In genomic region chr16:37583801-37584200, GRCm38 (mm10) we compare ENCODE assay signal across 9 mouse cellular contexts. TPM values are rescaled to one million over a fixed set of nuclear protein-coding genes. Genes with fewer than 3 reads are reported as not detected.
DNase-seq lines count a peak whose midpoint lies in the region; ATAC-seq lines count a peak whose summit lies in the region.
"Had no signal": no experiment of that assay in that cellular context is flagged by ENCODE, and none has a peak within 500 bp of the region (broad histone marks: within the 10 kb centered on the region; RNA-seq: fewer than 3 reads in every experiment).

No protein-coding gene starts in this region.

- H3K4me3 ChIP-seq in heart, embryonic 15.5 days = peak overlapping the region; percentile 45
- peak overlapping the region; percentile 37 for H3K4me3 ChIP-seq in heart, embryonic 16.5 days (ENCODE audit: low read length)
- H3K4me3 ChIP-seq in liver, embryonic 16.5 days (ENCODE audit: low read depth, low read length) = peak overlapping the region; percentile 30; the same call in 1 of the 2 replicates

- no peaks in the 10 kb centered on the region for H3K27me3 ChIP-seq in heart, embryonic 15.5 days
- H3K27me3 ChIP-seq in heart, embryonic 16.5 days (ENCODE audit: control insufficient read depth, insufficient read depth, low read length) = no peaks in the 10 kb centered on the region
- H3K27me3 ChIP-seq in liver, embryonic 16.5 days (ENCODE audit: control insufficient read depth, insufficient read depth, low read depth, low read length) = no peaks in the 10 kb centered on the region

- H3K27ac ChIP-seq in heart, embryonic 15.5 days = no peak overlapping the region
- H3K27ac ChIP-seq in heart, embryonic 16.5 days (ENCODE audit: low read length) = no peak overlapping the region
- H3K27ac ChIP-seq in liver, embryonic 16.5 days (ENCODE audit: low read length) = peak overlapping the region; percentile 84
- H3K27ac ChIP-seq: macrophage had no signal

- DNase-seq in heart, postnatal 36 days = no peak
- DNase-seq in brain, adult 2 months (ENCODE audit: low read depth, low spot score) = peak; percentile 68
- DNase-seq in adrenal gland, postnatal 10 days = no peak
- no peak for DNase-seq in embryo, embryonic 10 days (ENCODE audit: low spot score)
- no peak for DNase-seq in adrenal gland, postnatal 4 days (ENCODE audit: low spot score in 2 of 2)

- intact Hi-C loops in heart, postnatal 36 days (cut with DNase I) = no loop called here

- no peak overlapping the region for H3K9ac ChIP-seq in heart, embryonic 15.5 days
- H3K9ac ChIP-seq in heart, embryonic 16.5 days (ENCODE audit: low read length) = no peak overlapping the region; the same call in 1 of the 2 replicates
- no peak overlapping the region; the same call in 1 of the 2 replicates for H3K9ac ChIP-seq in liver, embryonic 16.5 days (ENCODE audit: low read depth, low read length)

- no peak for ATAC-seq in heart, embryonic 15.5 days (replicated peaks; ENCODE audit: insufficient number of reproducible peaks, insufficient read depth, low FRiP score, low read depth)
- no peak for ATAC-seq in heart, embryonic 16.5 days (replicated peaks; ENCODE audit: extremely low read depth, insufficient read depth, low FRiP score)
- no peak for ATAC-seq in liver, embryonic 16.5 days (ENCODE audit: low read depth)

- peaks cover 15% of the 10 kb centered on the region for H3K4me1 ChIP-seq in heart, embryonic 15.5 days (replicated peaks)
- peaks cover 12% of the 10 kb centered on the region for H3K4me1 ChIP-seq in heart, embryonic 16.5 days (ENCODE audit: control insufficient read depth, insufficient read depth, low read length)
- no peaks in the 10 kb centered on the region; the same call in 1 of the 2 replicates for H3K4me1 ChIP-seq in liver, embryonic 16.5 days (ENCODE audit: control insufficient read depth, low read depth, low read length)

- H3K36me3 ChIP-seq in heart, embryonic 15.5 days = no peaks in the 10 kb centered on the region
- H3K36me3 ChIP-seq in heart, embryonic 16.5 days (ENCODE audit: control insufficient read depth, insufficient read depth) = no peaks in the 10 kb centered on the region
- H3K36me3 ChIP-seq in liver, embryonic 16.5 days (ENCODE audit: control insufficient read depth, insufficient read depth) = no peaks in the 10 kb centered on the region

- H3K9me3 ChIP-seq in heart, embryonic 15.5 days (replicated peaks) = no peaks in the 10 kb centered on the region
- H3K9me3 ChIP-seq in heart, embryonic 16.5 days (replicated peaks; ENCODE audit: control insufficient read depth, low read length) = no peaks in the 10 kb centered on the region
- no peaks in the 10 kb centered on the region for H3K9me3 ChIP-seq in liver, embryonic 16.5 days (replicated peaks; ENCODE audit: control insufficient read depth, low read length)

- peak overlapping the region; percentile 72 for H3K4me2 ChIP-seq in heart, embryonic 15.5 days
- H3K4me2 ChIP-seq in heart, embryonic 16.5 days (ENCODE audit: low read depth, low read length) = peak overlapping the region; percentile 64
- peak overlapping the region; percentile 38 for H3K4me2 ChIP-seq in liver, embryonic 16.5 days (ENCODE audit: low read depth, low read length)

- 48% methylated on average over 6 of the region's 6 CpGs for WGBS in heart, embryonic 15.5 days
- WGBS in heart, embryonic 16.5 days = 48% methylated on average over 6 of the region's 6 CpGs
- 41% methylated on average over 6 of the region's 6 CpGs for WGBS in liver, embryonic 16.5 days (ENCODE audit: insufficient replicate concordance)

RNA-seq across cellular contexts. Expression of gene Hgd, which starts 3.8 kb away (rescaled TPM):
- 0.21 and 0.30 TPM in 2 replicates for polyA plus RNA-seq in heart, embryonic 15.5 days (2015; fragmentation: Nextera tagmentation; extraction: Ambion mirVana)
- total RNA-seq in heart, postnatal 36 days (2021) = under 1 TPM in 1 of 2 experiments, not detected in 1; 0.27 TPM
- polyA plus RNA-seq in heart, embryonic 16.5 days (2015; fragmentation: Nextera tagmentation; extraction: Ambion mirVana) = 0.26 and 0.32 TPM in 2 replicates
- polyA plus RNA-seq in liver, embryonic 16.5 days (2015; fragmentation: Nextera tagmentation; extraction: Ambion mirVana) = 47.1 and 55.1 TPM in 2 replicates
- total RNA-seq in adrenal gland, postnatal 10 days (2021) = 10 to 100 TPM; 20.0 to 33.9 TPM
- total RNA-seq in adrenal gland, postnatal 4 days (2021) = 10 to 100 TPM in 1 of 2 experiments, 1 to 10 TPM in 1; 4.0 to 16.9 TPM
- polyA plus RNA-seq: macrophage had no signal

RNA-seq across cellular contexts. Expression of gene Rabl3, which starts 44.1 kb away (rescaled TPM):
- 19.1 and 21.8 TPM in 2 replicates for polyA plus RNA-seq in heart, embryonic 15.5 days (2015; fragmentation: Nextera tagmentation; extraction: Ambion mirVana)
- 1 to 10 TPM; 5.0 to 8.2 TPM for total RNA-seq in heart, postnatal 36 days (2021)
- polyA plus RNA-seq in heart, embryonic 16.5 days (2015; fragmentation: Nextera tagmentation; extraction: Ambion mirVana) = 19.9 and 20.4 TPM in 2 replicates
- 13.1 and 13.2 TPM in 2 replicates for polyA plus RNA-seq in liver, embryonic 16.5 days (2015; fragmentation: Nextera tagmentation; extraction: Ambion mirVana)
- total RNA-seq in adrenal gland, postnatal 10 days (2021) = 10 to 100 TPM; 11.1 to 13.1 TPM
- 10 to 100 TPM; 19.8 to 20.3 TPM for total RNA-seq in adrenal gland, postnatal 4 days (2021)

RNA-seq across cellular contexts. Expression of gene Gtf2e1, which starts 44.2 kb away (rescaled TPM):
- 17.8 and 18.9 TPM in 2 replicates for polyA plus RNA-seq in heart, embryonic 15.5 days (2015; fragmentation: Nextera tagmentation; extraction: Ambion mirVana)
- total RNA-seq in heart, postnatal 36 days (2021) = 1 to 10 TPM; 5.5 to 6.9 TPM
- 18.0 and 20.9 TPM in 2 replicates for polyA plus RNA-seq in heart, embryonic 16.5 days (2015; fragmentation: Nextera tagmentation; extraction: Ambion mirVana)
- polyA plus RNA-seq in liver, embryonic 16.5 days (2015; fragmentation: Nextera tagmentation; extraction: Ambion mirVana) = 6.6 and 6.9 TPM in 2 replicates
- total RNA-seq in adrenal gland, postnatal 10 days (2021) = 10 to 100 TPM; 13.8 to 14.2 TPM
- 10 to 100 TPM; 15.6 to 16.6 TPM for total RNA-seq in adrenal gland, postnatal 4 days (2021)
